Mouse (Mus musculus): ENCODE results near the gene Rps6kb1.
"Not testable (repeated sequence)": the region's sequence is repeated elsewhere in the genome, so short reads cannot be mapped to it uniquely, and the experiment has no call there.

The Rps6kb1 gene

GRCm38 (mm10) chr11:86539716-86540475 lies 4.7 kb downstream of the Rps6kb1 start:
- no peak for DNase-seq

DNA sequence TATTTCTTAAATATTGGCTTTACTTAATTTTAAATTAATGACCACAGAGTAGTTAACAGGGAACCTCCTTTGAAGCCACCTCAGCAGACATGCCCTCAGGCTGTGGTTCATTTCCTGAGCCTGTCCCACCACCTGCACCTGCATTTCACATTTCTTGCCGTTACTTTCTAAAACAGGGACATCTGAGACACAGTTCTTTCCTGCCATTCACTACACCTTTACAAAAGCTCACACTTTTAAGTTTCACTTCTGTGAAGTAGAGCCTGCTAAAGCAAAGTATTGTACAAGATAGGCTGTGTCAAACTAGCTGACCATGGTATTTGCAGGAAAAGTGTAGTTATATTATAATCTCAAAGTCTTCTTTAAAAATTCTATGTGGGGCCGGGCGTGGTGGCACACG lies 5.8 kb downstream of the Rps6kb1 start:
- no peak for DNase-seq

GRCm38 (mm10) chr11:86534201-86534910 lies 10.2 kb downstream of the Rps6kb1 start:
- DNase-seq = no peak

DNA sequence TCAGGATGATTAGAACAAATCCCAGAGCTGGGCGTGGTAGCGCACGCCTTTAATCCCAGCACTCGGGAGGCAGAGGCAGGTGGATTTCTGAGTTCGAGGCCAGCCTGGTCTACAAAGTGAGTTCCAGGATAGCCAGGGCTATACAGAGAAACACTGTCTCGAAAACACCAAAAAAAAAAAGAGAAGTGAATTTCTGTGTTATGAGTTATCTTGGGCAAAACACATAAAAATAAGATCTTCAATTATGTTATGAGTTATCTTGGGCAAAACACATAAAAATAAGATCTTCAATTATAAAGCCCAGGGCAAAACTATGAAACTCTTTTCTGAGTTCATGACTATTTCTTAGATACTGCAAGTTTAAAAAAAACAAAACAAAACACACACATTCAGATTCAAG lies 11.3 kb downstream of the Rps6kb1 start:
- not testable (repeated sequence) for DNase-seq

DNA sequence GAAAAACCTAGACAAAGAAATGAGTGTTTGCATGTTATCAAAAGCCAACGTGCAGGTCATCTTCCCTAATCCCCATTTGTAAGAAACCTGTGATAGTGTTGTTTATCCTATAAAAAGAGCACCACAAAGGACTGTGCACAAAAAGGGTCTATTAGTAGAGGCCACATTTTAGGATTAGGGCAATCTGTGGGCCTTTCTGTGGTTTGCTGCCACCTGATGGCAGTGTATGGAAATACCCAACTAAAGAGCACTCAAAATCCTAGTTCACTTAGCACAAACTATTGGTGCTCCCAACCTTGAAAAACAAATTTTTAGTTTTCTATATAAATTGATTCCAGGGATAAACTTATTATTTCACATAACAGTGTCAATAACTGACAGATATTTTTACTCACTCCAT lies 11.8 kb downstream of the Rps6kb1 start:
- no peak for DNase-seq

GRCm38 (mm10) chr11:86527528-86527927 lies 17.1 kb downstream of the Rps6kb1 start:
- no peak for DNase-seq

GRCm38 (mm10) chr11:86519751-86520150 lies 24.9 kb downstream of the Rps6kb1 start:
- no peak for DNase-seq

- DNase-seq = no peak
Observed at GRCm38 (mm10) chr11:86517229-86517628, 27.4 kb downstream of the Rps6kb1 start.

DNA sequence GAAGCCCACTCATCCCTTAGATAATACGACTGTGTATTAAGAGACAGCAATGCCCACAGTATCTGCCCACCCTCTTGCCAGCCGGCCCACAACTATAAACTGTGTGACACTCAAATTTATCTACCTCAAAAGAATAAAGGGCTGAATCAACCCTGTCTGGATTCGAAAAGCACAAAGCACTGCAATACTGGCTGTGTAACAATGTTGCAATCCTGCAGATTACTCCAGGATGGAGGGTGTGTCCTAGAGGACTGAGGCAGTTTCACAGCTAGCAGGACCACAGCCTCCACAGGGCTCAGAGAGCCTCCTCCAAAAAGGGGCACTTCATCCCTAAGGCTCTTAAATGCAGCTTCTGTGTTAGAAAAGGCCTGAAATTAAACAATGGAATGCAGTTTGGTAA lies 28.0 kb downstream of the Rps6kb1 start:
- no peak for DNase-seq

DNA sequence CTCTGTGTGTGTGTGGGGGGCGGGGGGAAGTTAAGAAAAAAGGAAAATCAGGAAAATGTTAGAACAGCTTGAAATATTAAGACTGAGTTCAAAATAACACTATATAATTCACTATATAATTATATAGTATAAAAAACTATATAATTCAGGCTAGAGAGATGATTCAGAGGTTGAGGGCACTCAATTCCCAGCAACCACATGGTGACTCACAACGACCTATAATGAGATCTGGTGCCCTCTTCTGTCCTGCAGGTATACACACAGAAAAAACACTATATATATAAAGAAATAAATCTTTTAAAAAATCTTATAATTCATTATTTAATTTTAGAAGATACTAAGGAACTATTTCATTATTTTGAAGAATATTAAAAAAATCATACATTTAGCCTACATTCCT lies 36.6 kb downstream of the Rps6kb1 start:
- no peak for DNase-seq

DNA sequence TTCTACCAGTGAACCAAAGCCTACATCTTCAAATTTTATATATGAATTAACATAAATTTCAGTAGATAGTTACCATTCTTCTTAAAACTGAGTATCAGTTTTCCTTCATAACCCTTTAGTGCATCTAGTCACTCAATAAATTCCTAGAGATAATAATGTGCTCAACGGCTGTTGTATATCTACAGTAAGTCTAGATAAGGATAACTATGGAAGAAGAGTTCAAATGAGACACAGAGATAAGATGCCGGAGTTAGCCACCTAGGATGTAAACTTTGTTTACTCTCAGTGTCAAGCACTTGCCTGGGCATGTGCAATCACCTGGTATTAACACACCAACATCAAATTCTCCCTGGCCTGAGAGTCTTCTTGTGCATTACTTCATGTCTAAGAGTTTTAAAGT lies 37.3 kb downstream of the Rps6kb1 start:
- DNase-seq = no peak

GRCm38 (mm10) chr11:86503121-86503520 lies 41.5 kb downstream of the Rps6kb1 start:
- DNase-seq = no peak

GRCm38 (mm10) chr11:86500795-86501194 lies 43.8 kb downstream of the Rps6kb1 start:
- DNase-seq = no peak

DNA sequence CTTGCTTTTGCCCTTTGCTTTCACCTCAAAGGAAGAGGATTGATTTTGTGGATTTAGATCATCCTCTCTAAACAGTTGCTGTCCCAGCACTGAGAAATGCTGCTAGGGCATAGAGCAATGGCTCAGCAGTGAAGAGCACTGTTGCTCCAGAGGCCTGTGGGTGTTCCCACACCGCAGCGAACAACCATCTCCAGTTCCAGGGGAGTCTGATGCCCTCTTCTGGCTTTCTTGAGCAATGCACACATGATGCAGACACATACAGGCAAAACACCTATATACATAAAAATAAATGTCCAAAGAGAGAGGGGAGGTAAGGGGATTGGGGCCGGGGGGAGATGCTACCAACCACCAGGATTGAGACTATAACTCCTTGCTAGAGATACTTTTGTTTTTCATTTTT lies 46.7 kb downstream of the Rps6kb1 start:
- DNase-seq = no peak

GRCm38 (mm10) chr11:86497356-86497755 lies 47.2 kb downstream of the Rps6kb1 start:
- no peak for DNase-seq

DNA sequence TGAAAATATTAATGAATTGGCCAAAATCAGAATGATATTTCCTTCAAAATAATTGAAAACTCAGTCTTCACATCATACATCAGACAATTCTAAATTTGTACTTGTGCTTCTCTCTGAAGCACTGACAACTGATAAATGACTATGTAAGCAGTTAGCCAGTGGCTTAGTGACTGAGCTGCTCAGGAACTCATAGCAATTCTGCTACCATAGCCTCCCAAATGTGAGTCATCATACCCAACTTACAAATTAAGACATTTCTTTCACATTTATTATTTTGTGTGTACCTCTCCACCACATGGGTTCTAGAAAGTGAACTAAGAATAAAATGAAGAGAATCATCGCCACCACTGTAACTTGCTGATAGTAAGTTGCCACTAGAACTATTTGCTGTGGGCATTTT lies 53.8 kb downstream of the Rps6kb1 start:
- no peak for DNase-seq

GRCm38 (mm10) chr11:86484910-86485510 lies 59.6 kb downstream of the Rps6kb1 start:
- DNase-seq = no peak

DNA sequence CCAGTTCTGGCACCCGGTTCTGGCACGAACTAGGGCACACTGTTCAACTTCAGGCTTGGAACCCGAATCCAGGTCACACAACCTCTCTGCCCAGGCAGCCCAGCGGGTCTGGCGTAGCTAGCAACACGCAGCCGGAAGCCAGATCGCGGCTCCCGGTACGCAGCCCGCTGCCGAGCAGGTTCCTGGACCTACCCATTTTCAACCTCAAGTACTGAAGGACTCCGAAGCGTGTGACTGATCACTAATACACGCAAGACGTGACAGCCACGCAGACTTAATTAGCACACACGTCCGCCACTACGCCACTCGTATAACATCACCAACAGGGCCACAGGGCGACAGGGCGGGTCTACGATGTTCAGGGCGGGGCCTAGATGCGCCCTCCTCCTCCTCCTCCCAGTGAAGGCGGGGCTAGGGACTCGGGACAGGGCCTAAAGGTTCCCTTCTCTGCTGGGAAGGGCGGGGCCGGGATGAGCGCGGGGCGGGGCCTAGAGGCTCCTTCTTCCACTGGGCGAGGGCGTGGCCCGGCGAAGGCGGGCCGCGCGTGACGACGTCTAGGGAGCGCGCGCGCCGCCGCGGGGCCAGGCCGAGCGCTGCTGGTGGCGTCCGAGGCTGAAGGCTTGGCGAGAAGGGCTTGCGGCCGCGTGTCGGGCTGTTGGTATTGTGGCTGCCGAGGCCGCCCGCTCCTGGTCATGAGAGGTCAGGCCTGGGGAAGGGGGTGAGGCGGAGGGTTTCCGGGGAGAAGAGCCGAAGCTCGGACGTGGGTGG lies 60.3 kb downstream of the Rps6kb1 start, which contains the start of gene Rnft1:
TSS of gene Rnft1 (plus strand) at position 557 of the 768 bp plus-strand sequence.
- peak; percentile 98 for DNase-seq

- no peak for DNase-seq
Observed at GRCm38 (mm10) chr11:86473576-86473975, 71.0 kb downstream of the Rps6kb1 start.

GRCm38 (mm10) chr11:86472771-86473171 lies 71.8 kb downstream of the Rps6kb1 start:
- DNase-seq = peak; percentile 53

GRCm38 (mm10) chr11:86471785-86472184 lies 72.8 kb downstream of the Rps6kb1 start:
- no peak for DNase-seq

DNA sequence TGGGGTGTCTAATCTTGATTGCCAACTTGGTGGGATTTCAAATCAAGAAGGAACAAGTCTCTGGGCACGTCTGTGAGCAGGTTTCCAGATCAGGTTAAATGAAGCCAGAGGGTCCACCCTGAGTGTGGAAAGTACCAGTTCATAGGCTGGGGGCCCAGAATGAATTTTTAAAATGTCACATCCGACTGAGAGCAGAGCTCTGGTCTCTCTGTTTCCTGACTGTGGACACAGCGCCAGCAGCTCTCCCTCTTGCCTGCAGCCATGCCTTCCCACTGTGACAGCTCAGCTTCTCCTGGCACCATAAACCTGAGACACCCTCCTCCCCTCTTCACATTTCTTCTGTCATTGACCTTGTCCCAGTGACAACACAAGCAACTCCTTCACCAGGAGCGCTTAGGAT lies 75.6 kb downstream of the Rps6kb1 start:
- peak; percentile 28 for DNase-seq

DNA sequence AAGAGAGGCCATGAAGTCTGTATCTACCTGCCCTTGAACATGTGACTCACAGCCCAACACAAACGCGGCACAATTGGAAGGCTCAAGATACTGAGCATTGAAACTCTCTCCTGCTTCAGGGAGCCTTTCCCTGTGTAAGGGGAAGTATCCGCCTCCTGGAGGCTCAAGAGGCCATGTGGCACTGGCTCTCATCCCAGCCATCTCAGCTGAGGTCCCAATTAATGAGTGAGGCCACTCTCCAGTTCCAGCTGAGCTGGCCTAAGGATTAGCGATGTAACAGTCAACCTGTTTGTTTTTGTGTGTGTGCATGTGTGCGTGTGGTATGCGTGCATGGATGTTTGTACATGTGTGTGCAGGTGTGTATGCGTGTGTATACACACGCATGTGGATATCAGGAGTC lies 76.3 kb downstream of the Rps6kb1 start:
- DNase-seq = peak; percentile 60

Data from cerebellum, adult 8-10 months (tissue).